Mouse (Mus musculus) heart, embryonic 16.5 days (tissue): Measurements from ENCODE around the gene Tsc1. TPM values are rescaled to one million over a fixed set of nuclear protein-coding genes. Genes with fewer than 3 reads are reported as not detected.

Experiments
- ATAC-seq: fragments of 200-750 bp; cut with Nextera tagmentation; replicated peaks from 2 replicates; pipeline ENCODE4 v1.8.0; 2017; ENCODE audit warnings: moderate number of reproducible peaks; ENCODE audit not compliant: insufficient read depth, low FRiP score; ENCODE audit errors: extremely low read depth
- H3K27ac ChIP-seq: fragments of 300-500 bp; sonication (generic); 2 replicates; pipeline ENCODE4 v1.5.1; 2014; ENCODE audit warnings: mild to moderate bottlenecking, low read length, control low read depth, moderate library complexity
- H3K27me3 ChIP-seq: fragments of 300-500 bp; sonication (generic); 2 replicates; pipeline ENCODE4 v1.6.1; 2014; ENCODE audit warnings: low read length, mixed read lengths; ENCODE audit not compliant: control insufficient read depth, insufficient read depth
- H3K36me3 ChIP-seq: fragments of 300-500 bp; sonication (generic); 2 replicates; pipeline ENCODE4 v1.6.1; 2014; ENCODE audit not compliant: control insufficient read depth, insufficient read depth
- H3K4me1 ChIP-seq: fragments of 300-500 bp; sonication (generic); 2 replicates; pipeline ENCODE4 v1.6.1; 2014; ENCODE audit warnings: low read length, mixed read lengths; ENCODE audit not compliant: control insufficient read depth, insufficient read depth
- H3K4me2 ChIP-seq: fragments of 300-500 bp; sonication (generic); 2 replicates; pipeline ENCODE4 v1.6.1; 2014; ENCODE audit warnings: low read depth, mild to moderate bottlenecking, control low read depth, low read length
- H3K4me3 ChIP-seq: fragments of 300-500 bp; sonication (generic); 2 replicates; pipeline ENCODE4 v1.5.1; 2014; ENCODE audit warnings: mild to moderate bottlenecking, control low read depth, low read length
- H3K9ac ChIP-seq: fragments of 300-500 bp; sonication (generic); 2 replicates; pipeline ENCODE4 v1.6.1; 2014; ENCODE audit warnings: low read length, control low read depth
- H3K9me3 ChIP-seq: fragments of 300-500 bp; sonication (generic); replicated peaks from 2 replicates; pipeline ENCODE4 v1.6.1; 2016; ENCODE audit warnings: low read length; ENCODE audit not compliant: control insufficient read depth
- WGBS: fragments of 180-500 bp; shearing (Covaris S2); extraction: QIAGEN DNeasy Blood & Tissue Kit; methylation state at CpG from one replicate; pipeline ENCODE4 v1.1.7; 2014; 5-methylcytosine and 5-hydroxymethylcytosine counted together
- polyA plus RNA-seq: library from polyadenylated mRNA; unstranded; fragments of >200 nt; fragmentation: Nextera tagmentation; extraction: Ambion mirVana; gene quantifications from 2 replicates; pipeline ENCODE4 v1.2.1, GENCODE M21; 2015

The Tsc1 gene
- polyA plus RNA-seq, 1 experiment from 2014 or later, result 17.5 TPM

DNA sequence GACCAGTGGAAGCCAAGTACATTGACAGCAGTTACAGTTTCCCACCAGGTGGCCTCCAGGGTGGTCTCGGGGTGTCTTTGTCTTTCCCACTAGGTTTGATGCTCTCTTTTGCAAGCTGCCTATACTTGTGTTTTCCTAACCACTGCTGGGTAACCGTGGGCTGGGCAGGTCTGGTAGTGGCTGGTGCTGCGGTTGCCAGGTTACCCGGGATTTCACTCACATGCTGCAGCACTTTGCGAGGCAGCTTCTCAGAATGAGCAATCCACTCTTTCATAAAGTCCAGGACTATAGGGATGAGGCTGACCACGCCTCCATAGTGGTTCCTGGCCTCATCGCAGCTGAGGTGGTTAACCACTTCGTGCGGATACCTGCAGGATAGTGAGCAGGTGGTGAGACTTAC, 51.7 kb downstream of the Tsc1 start:
- 75% methylated on average over 9 of the region's 9 CpGs for WGBS

GRCm38 (mm10) chr2:28698566-28698965, 57.5 kb downstream of the Tsc1 start:
- Histone ChIP-seq H3K4me1 (peaks cover 8% of the 10 kb centered on the region), H3K9ac (no peak overlapping the region), H3K9me3 (no peaks in the 10 kb centered on the region), H3K27ac (no peak overlapping the region; the same call in 1 of the 2 replicates), H3K36me3 (no peaks in the 10 kb centered on the region), H3K4me2 (no peak overlapping the region), H3K27me3 (peaks cover 6% of the 10 kb centered on the region; the same call in 1 of the 2 replicates), H3K4me3 (no peak overlapping the region)
- WGBS, result 67% methylated on average over 5 of the region's 5 CpGs
- ATAC-seq, result no peak

More for the DNA sequence above, 51.7 kb downstream of the Tsc1 start:
- no peak overlapping the region for H3K4me3 ChIP-seq
- no peaks in the 10 kb centered on the region for H3K27me3 ChIP-seq
- no peaks in the 10 kb centered on the region for H3K4me1 ChIP-seq
- H3K4me2 ChIP-seq, result no peak overlapping the region
- H3K9ac ChIP-seq, result no peak overlapping the region
- no peak overlapping the region for H3K27ac ChIP-seq
- 0 out of 2 replicates have a peak, but pooled peaks cover under 1% of the 10 kb centered on the region for H3K36me3 ChIP-seq
- ATAC-seq, result no peak
- no peaks in the 10 kb centered on the region for H3K9me3 ChIP-seq

DNA sequence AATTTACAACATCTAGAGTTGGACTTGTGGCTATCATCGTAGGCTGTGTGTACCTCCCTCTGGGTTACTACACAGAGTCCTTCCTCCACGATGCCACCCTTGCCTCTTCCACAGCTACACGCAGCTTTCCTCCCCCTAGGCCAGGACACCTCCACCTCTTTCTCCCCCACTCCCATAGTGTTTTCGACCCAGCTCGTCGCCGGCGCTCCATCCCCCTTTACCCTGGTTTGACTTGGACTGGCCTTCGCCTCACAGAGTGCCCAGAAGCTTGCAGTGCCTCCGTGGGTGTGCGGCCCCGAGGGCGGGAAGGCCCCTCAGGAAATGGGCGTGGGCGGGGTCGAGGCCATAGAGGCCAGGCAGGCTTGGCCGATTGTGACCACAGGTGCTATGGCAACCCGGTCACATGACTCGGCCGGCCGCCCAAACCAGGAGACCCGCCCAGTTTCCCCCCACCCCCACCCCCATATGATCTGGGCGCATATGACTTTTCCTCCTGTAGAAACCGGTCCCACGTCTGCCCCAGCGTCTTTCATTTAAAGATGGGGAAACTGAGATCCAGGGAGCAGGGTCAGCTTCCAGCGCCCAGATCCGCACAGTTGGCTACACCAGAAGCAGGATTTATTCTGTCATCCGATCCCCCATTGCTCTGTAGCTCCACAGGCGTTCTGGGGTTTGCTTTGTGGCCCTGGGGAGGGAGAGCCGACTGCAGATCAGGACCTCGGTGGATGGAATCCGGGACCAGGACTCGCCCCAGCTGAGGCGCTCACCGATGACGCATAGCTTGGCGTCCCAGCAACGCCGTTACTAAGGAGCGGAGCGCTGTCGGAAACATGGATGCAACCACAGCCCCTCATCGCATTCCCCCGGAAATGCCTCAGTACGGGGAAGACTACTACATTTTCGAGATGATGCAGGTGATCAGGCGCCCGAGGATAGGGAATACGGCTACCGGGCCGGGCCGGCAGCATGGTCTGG, 58.6 kb downstream of the Tsc1 start, which contains the start of the genes Spaca9 and Ak8:
TSS of gene Spaca9 (minus strand) at position 367 of the 975 bp plus-strand sequence.
TSS of gene Ak8 (plus strand) at position 804 of the 975 bp plus-strand sequence.
- H3K4me3 ChIP-seq, result peak within 1 kb of the TSS; percentile 70
- H3K27me3 ChIP-seq, result peaks cover 6% of the 10 kb centered on the region; the same call in 1 of the 2 replicates
- peak; percentile 81 for ATAC-seq
- H3K4me1 ChIP-seq, result peaks cover 8% of the 10 kb centered on the region
- H3K9me3 ChIP-seq, result no peaks in the 10 kb centered on the region
- peak within 1 kb of the TSS; percentile 58 for H3K27ac ChIP-seq
- H3K9ac ChIP-seq, result peak within 1 kb of the TSS; percentile 73
- H3K4me2 ChIP-seq, result peak within 1 kb of the TSS; percentile 95
- 1% methylated on average over 53 of the region's 53 CpGs for WGBS
- no peaks in the 10 kb centered on the region for H3K36me3 ChIP-seq

GRCm38 (mm10) chr2:28701646-28702262, 60.7 kb downstream of the Tsc1 start:
- H3K4me2 ChIP-seq, result no peak overlapping the region

GRCm38 (mm10) chr2:28706106-28706636, 65.1 kb downstream of the Tsc1 start:
- H3K4me1 ChIP-seq, result no peaks in the 10 kb centered on the region
- no peak overlapping the region for H3K27ac ChIP-seq
- ATAC-seq, result no peak
- no peak overlapping the region for H3K4me2 ChIP-seq
- 65% methylated on average over 8 of the region's 8 CpGs for WGBS
- H3K9me3 ChIP-seq, result no peaks in the 10 kb centered on the region
- no peaks in the 10 kb centered on the region for H3K36me3 ChIP-seq
- 0 out of 2 replicates have a peak, but pooled peaks cover 2% of the 10 kb centered on the region for H3K27me3 ChIP-seq
- no peak overlapping the region for H3K4me3 ChIP-seq
- no peak overlapping the region for H3K9ac ChIP-seq

More at GRCm38 (mm10) chr2:28701646-28702262, 60.7 kb downstream of the Tsc1 start:
- no peaks in the 10 kb centered on the region for H3K9me3 ChIP-seq
- no peak overlapping the region for H3K9ac ChIP-seq
- H3K36me3 ChIP-seq, result no peaks in the 10 kb centered on the region
- WGBS, result 57% methylated on average over 8 of the region's 8 CpGs
- ATAC-seq, result no peak
- H3K4me3 ChIP-seq, result no peak overlapping the region
- no peak overlapping the region for H3K27ac ChIP-seq
- H3K27me3 ChIP-seq, result peaks cover 6% of the 10 kb centered on the region; the same call in 1 of the 2 replicates
- peaks cover 8% of the 10 kb centered on the region for H3K4me1 ChIP-seq

- Histone ChIP-seq H3K36me3 (no peaks in the 10 kb centered on the region), H3K27ac (no peak overlapping the region), H3K4me2 (no peak overlapping the region), H3K27me3 (0 out of 2 replicates have a peak, but pooled peaks cover 2% of the 10 kb centered on the region), H3K9ac (no peak overlapping the region), H3K4me3 (no peak overlapping the region), H3K4me1 (no peaks in the 10 kb centered on the region), H3K9me3 (no peaks in the 10 kb centered on the region)
- ATAC-seq, result no peak
- WGBS, result 53% methylated on average over 6 of the region's 6 CpGs
Observed at GRCm38 (mm10) chr2:28706787-28707186, 65.8 kb downstream of the Tsc1 start.

DNA sequence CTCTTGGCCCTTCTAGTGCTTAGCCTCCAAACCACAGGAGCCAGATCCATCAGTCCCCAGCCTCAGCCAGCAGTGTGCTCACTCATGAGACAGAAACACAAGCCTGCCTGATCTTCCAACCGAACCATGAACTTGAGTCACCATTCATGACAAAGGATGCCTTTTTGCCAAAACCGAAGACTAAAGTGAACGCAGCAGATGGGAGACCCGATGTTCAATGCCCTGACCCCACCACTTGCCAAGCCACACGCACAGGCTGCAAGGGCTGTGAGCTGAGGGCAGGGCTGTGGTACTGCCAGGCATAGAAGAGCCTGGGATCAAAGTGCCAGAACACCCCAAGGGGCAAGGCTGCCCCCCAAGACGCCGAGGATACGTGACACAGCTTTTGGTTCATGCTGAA, 72.0 kb downstream of the Tsc1 start:
- Histone ChIP-seq H3K27ac (no peak overlapping the region), H3K9ac (no peak overlapping the region), H3K4me2 (no peak overlapping the region), H3K27me3 (no peaks in the 10 kb centered on the region), H3K36me3 (no peaks in the 10 kb centered on the region), H3K9me3 (no peaks in the 10 kb centered on the region), H3K4me1 (no peaks in the 10 kb centered on the region), H3K4me3 (no peak overlapping the region)
- 84% methylated on average over 8 of the region's 8 CpGs for WGBS
- ATAC-seq, result no peak

- 88% methylated on average over 8 of the region's 8 CpGs for WGBS
- no peaks in the 10 kb centered on the region for H3K27me3 ChIP-seq
- ATAC-seq, result no peak
- no peak overlapping the region for H3K4me3 ChIP-seq
- no peaks in the 10 kb centered on the region for H3K36me3 ChIP-seq
- H3K27ac ChIP-seq, result no peak overlapping the region
- H3K4me1 ChIP-seq, result no peaks in the 10 kb centered on the region
- no peak overlapping the region for H3K9ac ChIP-seq
- H3K9me3 ChIP-seq, result no peaks in the 10 kb centered on the region
- H3K4me2 ChIP-seq, result no peak overlapping the region
Observed at GRCm38 (mm10) chr2:28722419-28722818, 81.4 kb downstream of the Tsc1 start.
